Mouse (Mus musculus) neural tube, embryonic 13.5 days (tissue): Measurements from ENCODE around the gene Carm1. TPM values are rescaled to one million over a fixed set of nuclear protein-coding genes. Genes with fewer than 3 reads are reported as not detected.
A peak's percentile ranks its signal among the peaks of the same experiment; 100 is the strongest.

Experiments
- ATAC-seq: fragments of 200-750 bp; cut with Nextera tagmentation; 2 replicates; pipeline ENCODE4 v1.8.0; 2017; ENCODE audit warnings: low read depth, mild to moderate bottlenecking, moderate TSS enrichment, moderate library complexity
- H3K27ac ChIP-seq: fragments of 300-500 bp; sonication (generic); replicated peaks from 2 replicates; pipeline ENCODE4 v1.5.1; 2015; ENCODE audit warnings: moderate library complexity, mild to moderate bottlenecking, inconsistent platforms
- H3K27me3 ChIP-seq: fragments of 300-500 bp; sonication (generic); 2 replicates; pipeline ENCODE4 v1.6.1; 2015; ENCODE audit warnings: mild to moderate bottlenecking, inconsistent platforms
- H3K36me3 ChIP-seq: fragments of 300-500 bp; sonication (generic); 2 replicates; pipeline ENCODE4 v1.6.1; 2015; ENCODE audit warnings: mild to moderate bottlenecking, inconsistent platforms
- H3K4me1 ChIP-seq: fragments of 300-500 bp; sonication (generic); replicated peaks from 2 replicates; pipeline ENCODE4 v1.6.1; 2015; ENCODE audit warnings: inconsistent platforms
- H3K4me2 ChIP-seq: fragments of 300-500 bp; sonication (generic); 2 replicates; pipeline ENCODE4 v1.6.1; 2015; ENCODE audit warnings: inconsistent platforms, mild to moderate bottlenecking, moderate library complexity
- H3K4me3 ChIP-seq: fragments of 300-500 bp; sonication (generic); 2 replicates; pipeline ENCODE4 v1.5.1; 2015; ENCODE audit warnings: mild to moderate bottlenecking, inconsistent platforms
- H3K9ac ChIP-seq: fragments of 300-500 bp; sonication (generic); 2 replicates; pipeline ENCODE4 v1.6.1; 2015; ENCODE audit warnings: moderate library complexity, mild to moderate bottlenecking, inconsistent platforms
- H3K9me3 ChIP-seq: fragments of 300-500 bp; sonication (generic); 2 replicates; pipeline ENCODE4 v1.6.1; 2016; ENCODE audit warnings: inconsistent platforms
- WGBS: fragments of 180-500 bp; shearing (Covaris S2); methylation state at CpG from one replicate; pipeline ENCODE4 v1.1.7; 2015; 5-methylcytosine and 5-hydroxymethylcytosine counted together
- polyA plus RNA-seq: library from polyadenylated mRNA; unstranded; fragments of >200 nt; fragmentation: Nextera tagmentation; extraction: Ambion mirVana; gene quantifications from 2 replicates; pipeline ENCODE4 v1.2.1, GENCODE M21; 2015

Carm1 gene
- polyA plus RNA-seq, 1 experiment from 2014 or later = 45.8 TPM

GRCm38 (mm10) chr9:21545351-21545915 is 1.3 kb upstream of the Carm1 start:
- H3K9ac ChIP-seq = peak overlapping the region; percentile 73
- no peaks in the 10 kb centered on the region for H3K9me3 ChIP-seq
- H3K4me1 ChIP-seq = peaks cover 40% of the 10 kb centered on the region
- peak overlapping the region; percentile 99 for H3K27ac ChIP-seq
- peak overlapping the region; percentile 58 for H3K4me3 ChIP-seq
- peak overlapping the region; percentile 74 for H3K4me2 ChIP-seq
- ATAC-seq = peak; percentile 58
- no peaks in the 10 kb centered on the region for H3K27me3 ChIP-seq
- 5% methylated on average over 9 of the region's 9 CpGs for WGBS
- peaks cover 8% of the 10 kb centered on the region; the same call in 1 of the 2 replicates for H3K36me3 ChIP-seq

GRCm38 (mm10) chr9:21545916-21546788 is 542 bp upstream of the Carm1 start:
- H3K9ac ChIP-seq = peak overlapping the region; percentile 73
- ATAC-seq = peak; percentile 95
- peaks cover 14% of the 10 kb centered on the region for H3K36me3 ChIP-seq
- peaks cover 45% of the 10 kb centered on the region for H3K4me1 ChIP-seq
- peak overlapping the region; percentile 58 for H3K4me3 ChIP-seq
- under 1% methylated on average over 66 of the region's 67 CpGs for WGBS
- peak overlapping the region; percentile 74 for H3K4me2 ChIP-seq
- no peaks in the 10 kb centered on the region for H3K9me3 ChIP-seq
- peak overlapping the region; percentile 99 for H3K27ac ChIP-seq
- H3K27me3 ChIP-seq = no peaks in the 10 kb centered on the region

GRCm38 (mm10) chr9:21547075-21547941 is 614 bp downstream of the Carm1 start:
- Histone ChIP-seq H3K4me2 (peak overlapping the region; percentile 89), H3K9me3 (no peaks in the 10 kb centered on the region), H3K4me1 (peaks cover 48% of the 10 kb centered on the region), H3K36me3 (peaks cover 17% of the 10 kb centered on the region), H3K27ac (peak overlapping the region; percentile 99), H3K4me3 (peak overlapping the region; percentile 58), H3K27me3 (no peaks in the 10 kb centered on the region), H3K9ac (peak overlapping the region; percentile 96)
- peak; percentile 19 for ATAC-seq
- WGBS = under 1% methylated on average over 49 of the region's 66 CpGs

GRCm38 (mm10) chr9:21551049-21551448 is 4.4 kb downstream of the Carm1 start:
- Histone ChIP-seq H3K4me2 (no peak overlapping the region), H3K4me1 (peaks cover 33% of the 10 kb centered on the region), H3K36me3 (peaks cover 32% of the 10 kb centered on the region), H3K9ac (no peak overlapping the region), H3K27me3 (no peaks in the 10 kb centered on the region), H3K9me3 (no peaks in the 10 kb centered on the region), H3K27ac (no peak overlapping the region), H3K4me3 (no peak overlapping the region)
- WGBS = 92% methylated on average over 2 of the region's 2 CpGs
- no peak for ATAC-seq

GRCm38 (mm10) chr9:21553607-21554273 is 7.0 kb downstream of the Carm1 start:
- no peak overlapping the region for H3K4me3 ChIP-seq
- no peak overlapping the region for H3K9ac ChIP-seq
- no peak overlapping the region for H3K27ac ChIP-seq
- H3K27me3 ChIP-seq = no peaks in the 10 kb centered on the region
- peaks cover 41% of the 10 kb centered on the region for H3K4me1 ChIP-seq
- H3K9me3 ChIP-seq = no peaks in the 10 kb centered on the region
- H3K4me2 ChIP-seq = no peak overlapping the region
- peaks cover 39% of the 10 kb centered on the region for H3K36me3 ChIP-seq
- no peak for ATAC-seq
- 91% methylated on average over 6 of the region's 6 CpGs for WGBS

- 85% methylated on average over 6 of the region's 6 CpGs for WGBS
Observed at GRCm38 (mm10) chr9:21555198-21555742, 8.6 kb downstream of the Carm1 start.

GRCm38 (mm10) chr9:21556996-21557395 is 10.3 kb downstream of the Carm1 start:
- 83% methylated on average over 2 of the region's 2 CpGs for WGBS
- 0 out of 2 replicates have a peak overlapping the region, but pooled peaks have one; percentile 33 for H3K27ac ChIP-seq
- H3K9ac ChIP-seq = no peak overlapping the region
- no peaks in the 10 kb centered on the region for H3K9me3 ChIP-seq
- H3K27me3 ChIP-seq = no peaks in the 10 kb centered on the region
- ATAC-seq = no peak
- no peak overlapping the region for H3K4me3 ChIP-seq
- peaks cover 30% of the 10 kb centered on the region for H3K36me3 ChIP-seq
- H3K4me1 ChIP-seq = peaks cover 24% of the 10 kb centered on the region
- H3K4me2 ChIP-seq = no peak overlapping the region

More at GRCm38 (mm10) chr9:21555198-21555742, 8.6 kb downstream of the Carm1 start:
- Histone ChIP-seq H3K4me1 (peaks cover 34% of the 10 kb centered on the region), H3K27me3 (no peaks in the 10 kb centered on the region), H3K9ac (no peak overlapping the region), H3K4me3 (no peak overlapping the region), H3K27ac (no peak overlapping the region), H3K9me3 (no peaks in the 10 kb centered on the region), H3K4me2 (no peak overlapping the region), H3K36me3 (peaks cover 33% of the 10 kb centered on the region)
- no peak for ATAC-seq

GRCm38 (mm10) chr9:21557556-21557955 is 10.9 kb downstream of the Carm1 start:
- Histone ChIP-seq H3K9me3 (no peaks in the 10 kb centered on the region), H3K27me3 (no peaks in the 10 kb centered on the region), H3K4me2 (no peak overlapping the region), H3K4me3 (no peak overlapping the region), H3K36me3 (peaks cover 32% of the 10 kb centered on the region), H3K27ac (0 out of 2 replicates have a peak overlapping the region, but pooled peaks have one; percentile 33), H3K9ac (no peak overlapping the region), H3K4me1 (peaks cover 24% of the 10 kb centered on the region)
- WGBS = 89% methylated on average over 2 of the region's 2 CpGs
- no peak for ATAC-seq

GRCm38 (mm10) chr9:21558366-21558765 is 11.7 kb downstream of the Carm1 start:
- Histone ChIP-seq H3K27me3 (no peaks in the 10 kb centered on the region), H3K27ac (no peak overlapping the region), H3K4me2 (no peak overlapping the region), H3K4me1 (peaks cover 24% of the 10 kb centered on the region), H3K9me3 (no peaks in the 10 kb centered on the region), H3K9ac (no peak overlapping the region), H3K4me3 (no peak overlapping the region), H3K36me3 (peaks cover 29% of the 10 kb centered on the region)
- 85% methylated on average over 4 of the region's 4 CpGs for WGBS
- ATAC-seq = no peak

- no peaks in the 10 kb centered on the region for H3K9me3 ChIP-seq
- no peak overlapping the region for H3K4me3 ChIP-seq
- peaks cover 24% of the 10 kb centered on the region for H3K4me1 ChIP-seq
- no peak for ATAC-seq
- 95% methylated on average over 3 of the region's 3 CpGs for WGBS
- H3K27me3 ChIP-seq = no peaks in the 10 kb centered on the region
- H3K4me2 ChIP-seq = no peak overlapping the region
- H3K27ac ChIP-seq = no peak overlapping the region
- peaks cover 21% of the 10 kb centered on the region for H3K36me3 ChIP-seq
- no peak overlapping the region for H3K9ac ChIP-seq
Observed at GRCm38 (mm10) chr9:21559151-21559550, 12.5 kb downstream of the Carm1 start.

GRCm38 (mm10) chr9:21564420-21564819 is 17.7 kb downstream of the Carm1 start:
- Histone ChIP-seq H3K9me3 (no peaks in the 10 kb centered on the region), H3K27ac (no peak overlapping the region), H3K27me3 (no peaks in the 10 kb centered on the region), H3K9ac (no peak overlapping the region), H3K4me3 (no peak overlapping the region), H3K4me2 (no peak overlapping the region), H3K4me1 (0 out of 2 replicates have a peak, but pooled peaks cover 3% of the 10 kb centered on the region), H3K36me3 (peaks cover 21% of the 10 kb centered on the region)
- ATAC-seq = no peak
- WGBS = 77% methylated on average over 1 of the region's 1 CpGs
